Mouse (Mus musculus) cortical plate, adult 2 months (tissue): ENCODE measurements at regions not wholly inside any gene's neighbourhood (a gene's known extent, or its start where the extent isn't known, plus 50 kb on each side); places are given as distances from the start of the nearest gene placed in this dataset.

Experiments
- H3K27ac ChIP-seq: fragments of 200-500 bp; 2 replicates; pipeline ENCODE4 v1.5.1; 2012; ENCODE audit warnings: low read length, control low read depth, inconsistent platforms; ENCODE audit not compliant: insufficient read depth
- H3K4me1 ChIP-seq: fragments of 200-500 bp; 2 replicates; pipeline ENCODE4 v1.6.1; 2011; ENCODE audit warnings: low read length; ENCODE audit not compliant: control insufficient read depth, insufficient read depth
- H3K4me3 ChIP-seq: fragments of 200-500 bp; 2 replicates; pipeline ENCODE4 v1.5.1; 2011; ENCODE audit warnings: mild to moderate bottlenecking, low read length, control low read depth; ENCODE audit not compliant: insufficient read depth
- CTCF ChIP-seq: fragments of 200-500 bp; IDR thresholded peaks from 2 replicates; pipeline ENCODE4 v1.5.1; 2011; ENCODE audit warnings: mild to moderate bottlenecking, control low read depth, low read length; ENCODE audit not compliant: insufficient read depth; ENCODE audit errors: extremely low read depth
- POLR2A ChIP-seq: fragments of 200-500 bp; IDR thresholded peaks from 2 replicates; pipeline ENCODE4 v1.6.1; 2011; ENCODE audit warnings: mild to moderate bottlenecking, low read length, control low read depth; ENCODE audit not compliant: insufficient read depth; ENCODE audit errors: extremely low read depth

DNA sequence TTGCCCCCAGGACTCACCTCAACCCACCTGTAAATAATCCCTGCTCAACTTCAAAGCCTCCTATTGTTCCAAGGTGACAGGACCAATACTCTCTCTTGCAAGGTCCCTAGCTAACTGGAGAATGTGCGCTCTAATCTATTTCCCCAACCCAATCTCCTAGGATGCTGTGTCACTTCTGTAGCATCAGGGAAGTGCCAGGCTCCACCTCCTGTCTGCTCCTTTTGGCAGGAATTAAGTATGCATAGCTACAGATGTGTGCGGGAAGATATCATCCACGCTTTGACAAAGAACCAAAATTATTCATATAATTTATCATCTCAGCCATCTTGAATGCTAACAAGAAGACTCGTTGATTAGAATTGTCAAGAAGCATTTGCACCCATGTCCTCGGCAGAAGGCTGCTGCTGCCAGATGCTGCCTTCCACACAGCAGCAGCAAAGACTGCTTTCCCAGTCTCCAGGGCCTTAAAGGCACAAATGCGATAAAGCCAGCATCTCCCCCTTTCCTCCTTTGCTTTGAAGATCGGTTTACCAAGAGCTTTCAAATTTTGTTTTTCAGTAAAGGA lies 375.3 kb upstream of the Vstm2b start:
- TF ChIP-seq POLR2A, result no peak
- H3K27ac ChIP-seq, result no peak overlapping the region

GRCm38 (mm10) chr7:40536601-40537000 lies 361.5 kb upstream of the Vstm2b start:
- TF ChIP-seq POLR2A (no peak), CTCF (no peak)
- Histone ChIP-seq H3K4me1 (no peaks in the 10 kb centered on the region), H3K4me3 (no peak overlapping the region), H3K27ac (no peak overlapping the region)

More for the DNA sequence above, 375.3 kb upstream of the Vstm2b start:
- no peaks in the 10 kb centered on the region for H3K4me1 ChIP-seq
- no peak overlapping the region for H3K4me3 ChIP-seq

DNA sequence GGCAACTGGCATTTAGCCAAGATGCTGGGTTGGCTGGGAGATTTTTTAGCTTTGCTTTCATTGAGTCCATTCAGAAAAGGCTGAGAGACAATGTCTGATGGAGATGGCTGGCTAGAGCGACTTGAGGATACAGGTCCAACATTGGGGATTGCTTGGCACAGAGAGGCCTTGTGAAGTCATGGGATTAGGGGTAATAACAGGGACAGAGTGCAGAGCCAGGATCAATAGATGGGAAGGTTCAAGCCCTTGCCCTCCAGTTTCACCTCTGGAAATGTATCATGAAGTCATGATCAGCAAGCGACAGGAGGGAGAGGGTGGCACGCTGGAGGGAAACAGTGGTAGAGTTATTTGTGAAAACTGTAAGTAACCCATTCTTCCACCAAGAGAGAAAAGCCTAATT lies 360.5 kb upstream of the Vstm2b start:
- Histone ChIP-seq H3K27ac (no peak overlapping the region), H3K4me1 (no peaks in the 10 kb centered on the region), H3K4me3 (no peak overlapping the region)
- TF ChIP-seq POLR2A (no peak), CTCF (no peak)

DNA sequence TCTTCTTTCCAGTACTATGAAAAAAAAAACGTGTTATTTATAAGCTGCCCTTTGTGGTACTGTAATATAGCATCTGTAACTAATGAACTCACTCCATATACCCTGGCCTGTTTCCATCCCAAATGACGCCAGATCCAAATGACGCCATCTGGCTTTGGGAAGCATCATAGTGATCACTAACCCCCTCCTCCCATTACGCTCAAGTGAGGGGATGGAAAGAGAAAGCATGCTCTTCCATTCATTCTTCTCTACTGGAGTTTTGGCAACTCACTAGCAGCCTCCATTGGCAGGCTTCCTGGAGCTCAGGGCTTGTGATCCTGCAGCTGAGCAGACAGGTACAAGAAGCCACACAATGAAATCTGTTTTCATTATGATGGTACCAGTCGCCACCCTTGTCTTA lies 358.3 kb upstream of the Vstm2b start:
- no peak for TF ChIP-seq CTCF
- no peak for TF ChIP-seq POLR2A

GRCm38 (mm10) chr7:40541283-40541682 lies 356.8 kb upstream of the Vstm2b start:
- no peaks in the 10 kb centered on the region for H3K4me1 ChIP-seq
- no peak for TF ChIP-seq CTCF
- no peak for TF ChIP-seq POLR2A
- no peak overlapping the region for H3K27ac ChIP-seq
- no peak overlapping the region for H3K4me3 ChIP-seq

More for the DNA sequence above, 358.3 kb upstream of the Vstm2b start:
- H3K27ac ChIP-seq, result no peak overlapping the region
- H3K4me1 ChIP-seq, result no peaks in the 10 kb centered on the region
- no peak overlapping the region for H3K4me3 ChIP-seq

- no peaks in the 10 kb centered on the region for H3K4me1 ChIP-seq
- no peak overlapping the region for H3K27ac ChIP-seq
- TF ChIP-seq POLR2A (no peak), CTCF (no peak)
- H3K4me3 ChIP-seq, result no peak overlapping the region
Observed at GRCm38 (mm10) chr7:40563447-40564118, 334.5 kb upstream of the Vstm2b start.

- no peak overlapping the region for H3K27ac ChIP-seq
- TF ChIP-seq POLR2A (no peak), CTCF (no peak)
- no peaks in the 10 kb centered on the region for H3K4me1 ChIP-seq
- no peak overlapping the region for H3K4me3 ChIP-seq
Observed at GRCm38 (mm10) chr7:40575971-40576370, 322.2 kb upstream of the Vstm2b start.

DNA sequence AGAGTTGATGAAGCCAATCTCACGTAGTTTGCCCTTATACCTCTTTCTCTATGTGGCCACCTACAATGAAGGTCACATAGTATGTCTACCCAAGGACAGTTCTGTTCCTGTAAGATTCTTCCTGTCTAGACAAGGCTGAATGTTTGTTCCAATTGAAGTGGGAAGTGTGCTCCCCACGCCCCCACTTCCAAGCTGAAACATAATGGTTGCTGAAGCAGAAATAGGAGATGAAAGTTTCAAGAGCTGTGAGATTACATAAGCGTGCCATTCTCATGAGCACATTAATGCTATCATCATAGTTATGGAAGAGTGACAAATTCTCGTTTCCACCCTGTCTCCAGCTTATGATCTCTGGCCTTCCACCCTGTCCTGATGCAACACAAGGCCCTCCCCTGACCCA lies 320.8 kb upstream of the Vstm2b start:
- H3K4me1 ChIP-seq, result no peaks in the 10 kb centered on the region
- no peak overlapping the region for H3K4me3 ChIP-seq
- TF ChIP-seq CTCF (no peak), POLR2A (no peak)
- H3K27ac ChIP-seq, result no peak overlapping the region

- TF ChIP-seq CTCF (no peak), POLR2A (no peak)
- Histone ChIP-seq H3K4me3 (no peak overlapping the region), H3K27ac (no peak overlapping the region), H3K4me1 (no peaks in the 10 kb centered on the region)
Observed at GRCm38 (mm10) chr7:40620761-40621160, 277.4 kb upstream of the Vstm2b start.

DNA sequence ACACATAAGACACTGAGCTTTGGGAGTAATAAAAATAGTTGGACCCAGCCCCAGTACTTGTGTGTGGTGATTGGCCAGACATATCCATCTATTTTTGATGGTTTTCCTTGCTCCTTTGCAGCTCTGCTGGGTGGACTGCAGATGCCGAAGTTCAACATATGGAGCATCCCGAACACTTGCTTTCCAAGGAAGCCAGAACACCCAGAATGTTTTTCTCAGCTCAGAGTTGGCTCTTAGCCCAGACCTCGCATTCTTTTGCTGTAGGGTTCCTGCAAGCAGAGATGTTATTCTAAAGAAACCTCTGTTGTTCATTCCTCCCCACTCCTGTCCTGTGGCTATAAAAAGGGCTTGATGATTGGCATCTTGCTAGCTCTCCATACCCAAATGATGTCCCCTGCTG lies 275.3 kb upstream of the Vstm2b start:
- H3K27ac ChIP-seq, result no peak overlapping the region
- H3K4me3 ChIP-seq, result no peak overlapping the region
- no peaks in the 10 kb centered on the region; the same call in 1 of the 2 replicates for H3K4me1 ChIP-seq
- TF ChIP-seq POLR2A (no peak), CTCF (no peak)
